Mouse (Mus musculus) kidney, postnatal 25 days (tissue): ENCODE data around the gene Vmn1r188.
"Not testable (repeated sequence)": the region's sequence is repeated elsewhere in the genome, so short reads cannot be mapped to it uniquely, and the experiment has no call there.

ENCODE experiments used
- DNase-seq, 2 experiments: peaks; one replicate each; pipeline ENCODE4 v3.0.0; 2021; ENCODE audit warnings: mixed read lengths in 2 of 2

Vmn1r188 gene

DNA sequence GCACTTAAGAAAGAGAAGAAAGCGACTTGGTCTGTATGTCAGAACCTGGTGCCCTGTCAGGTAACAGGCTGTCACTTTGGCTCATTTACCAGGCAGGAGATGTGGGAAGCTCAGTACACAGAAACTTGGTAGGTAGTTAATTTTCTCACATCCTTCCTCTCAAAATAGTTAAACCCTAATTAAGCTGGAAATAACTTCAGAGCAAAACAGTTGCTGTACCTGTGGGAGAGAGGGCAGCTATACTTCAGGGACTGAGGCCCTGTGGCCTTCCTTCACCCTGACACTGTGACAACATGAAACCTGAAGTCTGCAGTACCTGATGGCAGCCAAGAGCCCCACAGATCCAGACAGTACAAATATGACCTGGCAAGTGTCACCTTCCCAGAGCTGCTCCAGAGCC is at the start of gene Vmn1r188:
TSS of gene Vmn1r188 (plus strand) at position 301 of the 400 bp plus-strand sequence.
- not testable (repeated sequence) for DNase-seq

- DNase-seq: peak; percentile 38 to 43
Observed at GRCm38 (mm10) chr13:22034443-22035266, 49.6 kb upstream of the Vmn1r188 start.

DNA sequence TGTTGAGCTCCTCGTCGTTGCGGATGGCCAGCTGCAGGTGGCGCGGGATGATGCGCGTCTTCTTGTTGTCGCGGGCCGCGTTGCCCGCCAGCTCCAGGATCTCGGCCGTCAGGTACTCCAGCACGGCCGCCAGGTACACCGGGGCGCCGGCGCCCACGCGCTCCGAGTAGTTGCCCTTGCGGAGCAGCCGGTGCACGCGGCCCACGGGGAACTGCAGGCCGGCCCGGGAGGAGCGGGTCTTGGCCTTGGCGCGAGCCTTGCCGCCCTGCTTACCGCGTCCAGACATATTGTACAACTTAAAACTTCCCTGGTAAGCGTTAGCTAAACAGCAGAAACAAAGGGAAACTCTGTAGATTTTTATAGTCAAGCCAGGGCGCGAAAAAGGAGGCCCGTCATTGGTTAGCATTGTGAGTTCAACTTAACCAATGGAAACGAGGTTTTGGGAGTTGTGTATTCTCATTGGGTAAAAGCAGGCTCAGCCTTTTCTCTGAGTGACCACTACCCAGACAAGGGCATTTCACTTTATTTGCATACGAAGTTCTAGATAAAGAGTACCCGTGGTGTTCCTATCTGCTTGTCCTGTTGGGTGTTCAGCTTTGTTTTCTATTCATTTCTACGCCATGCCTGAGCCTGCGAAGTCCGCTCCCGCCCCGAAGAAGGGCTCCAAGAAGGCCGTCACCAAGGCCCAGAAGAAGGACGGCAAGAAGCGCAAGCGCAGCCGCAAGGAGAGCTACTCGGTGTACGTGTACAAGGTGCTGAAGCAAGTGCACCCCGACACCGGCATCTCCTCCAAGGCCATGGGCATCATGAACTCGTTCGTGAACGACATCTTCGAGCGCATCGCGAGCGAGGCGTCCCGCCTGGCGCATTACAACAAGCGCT is 48.7 kb upstream of the Vmn1r188 start, which contains the start of the genes Hist1h2ah and Hist1h2bk:
TSS of gene Hist1h2ah (minus strand) at position 302 of the 882 bp plus-strand sequence.
TSS of gene Hist1h2bk (plus strand) at position 604 of the 882 bp plus-strand sequence.
- peak; percentile 81 to 83 for DNase-seq

- no peak for DNase-seq
Observed at GRCm38 (mm10) chr13:22036149-22036956, 47.9 kb upstream of the Vmn1r188 start.

GRCm38 (mm10) chr13:22036986-22037385 is 47.3 kb upstream of the Vmn1r188 start:
- DNase-seq: no peak

- no peak for DNase-seq
Observed at GRCm38 (mm10) chr13:22037415-22037814, 46.8 kb upstream of the Vmn1r188 start.

DNA sequence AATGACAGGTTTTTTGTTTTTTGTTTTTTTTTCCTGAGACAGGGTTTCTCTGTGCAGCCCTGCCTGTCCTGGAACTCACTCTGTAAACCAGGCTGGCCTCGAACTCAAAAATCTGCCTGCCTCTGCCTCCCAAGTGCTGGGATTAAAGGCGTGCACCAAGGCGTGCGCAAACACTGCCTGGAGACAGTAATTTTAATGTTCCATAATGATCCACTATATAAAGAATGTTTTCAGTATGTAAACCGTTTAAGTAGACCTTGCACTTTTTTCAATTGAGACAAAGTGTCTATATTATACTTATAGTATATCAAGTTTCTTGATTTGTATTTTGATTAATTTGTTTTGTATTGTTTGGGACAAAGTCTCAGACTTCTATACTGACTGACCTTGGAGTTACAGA is 44.9 kb upstream of the Vmn1r188 start:
- DNase-seq: no peak

DNA sequence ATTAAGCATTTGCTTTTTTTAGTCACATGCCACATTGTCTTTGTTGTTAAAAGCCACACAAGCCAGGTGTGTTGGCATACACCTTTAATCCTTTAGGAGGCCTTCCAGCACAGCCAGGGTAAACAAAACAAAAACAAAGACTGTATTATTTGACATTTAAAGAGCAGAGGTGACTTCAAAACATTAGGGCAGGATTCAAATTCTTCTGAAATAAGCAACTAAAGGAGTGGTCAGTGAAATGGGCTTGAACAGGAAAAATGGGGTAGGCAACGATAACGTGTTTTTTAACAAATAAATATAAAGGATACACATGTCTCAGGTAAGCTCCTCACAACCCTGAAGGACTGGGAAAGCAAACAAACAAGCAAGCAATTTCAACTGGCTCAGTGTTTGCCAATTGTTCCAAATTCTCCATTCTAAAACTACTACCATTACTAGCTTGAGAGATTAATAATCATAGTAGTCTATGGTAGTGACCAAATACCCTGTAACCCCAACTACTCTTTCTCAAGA is 44.2 kb upstream of the Vmn1r188 start:
- DNase-seq: no peak

GRCm38 (mm10) chr13:22040464-22041141 is 43.6 kb upstream of the Vmn1r188 start:
- no peak for DNase-seq

DNA sequence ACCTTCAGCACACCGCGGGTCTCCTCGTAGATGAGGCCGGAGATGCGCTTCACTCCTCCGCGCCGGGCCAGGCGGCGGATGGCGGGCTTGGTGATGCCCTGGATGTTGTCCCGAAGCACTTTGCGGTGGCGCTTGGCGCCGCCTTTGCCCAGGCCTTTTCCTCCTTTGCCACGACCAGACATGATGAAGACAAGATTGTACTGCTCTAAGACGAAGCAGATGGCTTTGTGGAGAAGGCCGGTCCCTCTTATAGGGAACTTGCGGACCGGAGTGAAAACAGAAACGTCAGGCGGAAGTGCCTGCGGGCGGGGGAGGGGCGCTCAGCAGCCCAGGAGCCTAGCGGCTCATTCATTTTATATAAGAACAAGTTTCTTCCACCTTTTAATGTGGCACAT is 43.1 kb upstream of the Vmn1r188 start, which contains the start of gene Hist1h4i:
TSS of gene Hist1h4i (minus strand) at position 221 of the 395 bp plus-strand sequence.
- peak; percentile 95 to 96 for DNase-seq

GRCm38 (mm10) chr13:22041651-22042567 is 42.3 kb upstream of the Vmn1r188 start:
- DNase-seq: no peak

- DNase-seq: peak; percentile 89 to 91
Observed at GRCm38 (mm10) chr13:22042568-22043502, 41.4 kb upstream of the Vmn1r188 start, which contains the start of the genes Hist1h2ag and Hist1h2bj. Gene Hist1h2ag (minus strand): TSS chr13:22042944. Gene Hist1h2bj (plus strand): TSS chr13:22043214.

DNA sequence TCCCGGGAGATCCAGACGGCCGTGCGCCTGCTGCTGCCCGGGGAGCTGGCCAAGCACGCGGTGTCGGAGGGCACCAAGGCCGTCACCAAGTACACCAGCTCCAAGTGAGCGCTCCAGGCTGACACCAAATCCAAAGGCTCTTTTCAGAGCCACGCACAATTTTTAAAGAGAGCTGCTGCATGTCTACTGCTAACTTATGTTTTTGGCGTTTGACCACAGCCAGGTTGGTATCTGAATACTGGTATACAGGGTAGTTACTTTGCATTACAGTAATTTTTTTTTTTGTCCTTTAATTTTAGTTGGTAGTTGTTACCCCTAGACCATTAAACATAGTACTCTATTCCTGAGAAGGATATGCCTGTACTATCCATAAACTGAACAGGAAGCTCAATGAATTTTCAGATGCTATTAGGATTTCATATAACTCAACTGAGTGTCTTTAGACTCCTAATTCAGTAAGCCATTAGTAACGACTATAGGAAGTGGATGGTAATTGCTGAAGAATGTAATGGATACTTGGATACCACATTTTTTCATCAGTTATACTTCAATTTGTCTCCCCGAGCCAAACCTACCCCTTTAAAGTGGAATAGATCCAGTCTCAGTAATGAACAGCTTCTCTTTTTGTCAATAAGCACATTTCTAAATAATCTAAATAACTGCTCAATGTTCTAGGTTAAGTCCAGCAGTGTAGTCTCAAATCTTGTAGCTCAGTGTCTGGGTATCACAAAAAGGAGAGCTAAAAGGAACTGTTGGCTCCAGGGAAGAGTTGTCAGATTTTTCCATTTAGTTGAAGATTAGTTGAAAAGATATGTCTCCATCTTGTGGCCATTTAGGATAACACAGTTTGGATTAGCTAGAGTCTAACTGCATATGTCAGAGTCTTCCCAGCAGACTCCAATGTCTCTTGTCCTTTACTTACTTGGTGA is 40.5 kb upstream of the Vmn1r188 start:
- no peak for DNase-seq

DNA sequence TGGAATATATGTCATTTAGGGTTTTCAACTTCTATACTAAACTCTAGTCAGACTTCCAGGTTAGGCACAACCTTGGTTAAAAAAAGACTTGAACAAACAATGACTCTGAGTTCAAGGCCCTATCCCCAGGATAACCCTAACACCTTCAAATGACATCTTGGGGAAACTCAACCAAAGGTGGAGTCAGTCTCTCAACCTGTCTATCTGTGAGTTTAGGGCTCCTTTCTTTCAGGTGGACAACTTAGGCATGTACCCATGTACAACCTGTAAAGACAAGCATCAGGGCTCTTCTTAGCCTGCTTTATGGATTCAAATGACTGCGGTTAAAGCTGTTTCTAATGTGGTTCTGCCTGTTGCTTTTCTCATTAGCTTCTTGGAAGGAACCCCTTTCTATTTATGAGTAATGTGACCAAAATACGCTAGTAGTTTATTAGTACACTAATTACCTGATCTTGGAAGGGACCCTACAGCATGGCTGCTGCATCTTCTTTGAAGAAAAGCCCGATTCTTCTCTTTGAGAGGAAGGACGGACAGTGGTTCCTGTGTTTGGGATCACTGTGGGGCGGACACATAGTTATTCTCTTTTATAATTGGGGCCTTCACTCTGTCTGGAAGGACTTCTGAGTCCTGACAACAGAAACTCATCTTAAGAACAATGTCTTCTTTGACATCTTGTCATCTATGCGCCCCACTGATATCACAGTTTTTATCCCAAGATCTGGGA is 39.6 kb upstream of the Vmn1r188 start:
- DNase-seq: no peak

DNA sequence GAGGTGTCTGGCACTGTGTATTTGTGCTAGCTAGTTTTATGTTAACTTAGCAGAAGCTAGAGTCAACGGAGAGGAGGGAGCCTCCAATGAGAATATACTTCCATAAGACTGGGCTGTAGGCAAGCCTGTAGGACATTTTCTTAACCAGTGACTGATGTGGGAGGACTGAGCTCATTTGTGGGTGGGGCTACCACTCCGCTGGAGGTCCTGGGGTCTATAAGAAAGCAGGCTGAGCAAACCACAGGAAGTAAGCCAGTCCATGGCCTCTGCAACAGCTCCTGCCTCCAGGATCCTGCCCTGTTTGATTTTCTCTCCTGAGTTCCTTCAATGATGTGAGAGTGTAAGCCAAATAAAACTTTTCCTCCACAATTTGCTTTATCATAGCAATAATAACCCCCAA is 38.9 kb upstream of the Vmn1r188 start:
- no peak for DNase-seq

GRCm38 (mm10) chr13:22049041-22049440 is 35.2 kb upstream of the Vmn1r188 start:
- DNase-seq: no peak

DNA sequence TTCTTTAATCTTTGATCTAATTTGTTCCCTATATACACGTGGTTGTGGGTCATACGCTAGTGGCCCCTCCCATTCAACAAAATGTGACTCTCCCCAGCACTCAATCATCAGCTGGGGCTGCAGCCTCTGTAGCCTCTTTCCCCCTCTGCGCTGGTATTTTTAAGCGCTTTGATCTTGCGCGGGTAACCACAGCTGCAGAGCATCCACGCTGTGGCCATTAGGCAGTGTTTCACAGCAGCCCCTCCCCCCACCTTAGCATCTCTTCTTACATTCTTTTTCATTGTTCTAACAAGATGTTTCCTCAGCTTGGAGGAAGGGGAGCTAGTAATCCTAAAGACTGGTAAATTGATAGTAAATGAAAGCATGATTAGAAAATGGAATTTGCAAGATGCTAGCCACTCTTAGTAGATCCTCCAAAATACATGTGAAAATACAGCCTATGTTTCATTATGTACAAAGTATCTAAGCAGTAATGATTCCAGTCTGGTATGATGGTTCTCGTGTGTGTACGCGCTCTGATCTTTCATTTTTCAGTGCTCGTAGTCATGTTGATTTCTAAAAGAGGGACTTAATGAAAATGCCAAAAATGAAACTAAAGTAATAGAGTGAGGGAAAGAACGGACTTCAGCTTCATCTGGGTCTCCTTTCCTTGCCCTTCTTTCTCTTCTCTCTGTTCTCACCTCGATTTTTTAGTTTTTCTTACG is 34.4 kb upstream of the Vmn1r188 start:
- peak in 1 of 2 experiments; percentile 37 for DNase-seq
